Mouse (Mus musculus) neural tube, embryonic 10.5 days (tissue): ENCODE data around the gene Ltn1.

Source experiments
- DNase-seq: peaks from one replicate; pipeline ENCODE4 v3.0.0-alpha.2; 2017; ENCODE audit warnings: low spot score; ENCODE audit errors: extremely low spot score

Ltn1 gene

DNA sequence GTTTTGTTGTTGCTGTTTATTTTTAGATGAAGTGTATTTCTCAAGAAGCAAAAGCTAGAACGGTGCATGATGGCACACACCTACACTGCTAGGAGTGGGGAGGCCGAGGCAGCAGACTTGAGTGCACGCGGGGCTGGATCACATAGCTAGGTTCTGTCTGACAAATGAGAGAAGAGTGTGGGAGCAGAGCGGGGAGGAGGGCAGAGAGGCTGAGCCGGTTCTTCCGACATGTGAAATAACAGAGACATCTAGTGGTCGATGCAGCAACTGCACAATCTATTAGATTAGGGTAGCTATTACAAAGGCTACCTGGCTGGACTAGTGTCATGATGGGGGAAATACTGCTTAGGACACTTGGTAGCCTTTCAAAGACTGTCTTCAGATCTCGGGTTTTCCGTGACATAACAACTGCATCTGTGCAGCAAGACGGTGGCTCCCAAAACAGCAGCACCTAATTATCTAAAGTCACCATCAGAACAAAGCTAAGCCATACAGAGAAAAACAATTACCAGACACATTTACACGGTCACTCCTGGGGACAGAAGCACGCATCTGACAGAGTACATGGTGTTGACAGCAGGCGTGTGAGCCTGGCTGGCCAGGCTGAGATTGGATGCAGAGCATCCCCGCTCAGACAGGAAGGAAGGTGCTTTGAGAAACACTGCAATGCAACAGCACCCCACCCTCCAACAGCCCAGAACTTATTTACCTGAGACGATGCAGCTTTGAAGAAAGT is 38.4 kb downstream of the Ltn1 start:
- peak; percentile 47 for DNase-seq

DNA sequence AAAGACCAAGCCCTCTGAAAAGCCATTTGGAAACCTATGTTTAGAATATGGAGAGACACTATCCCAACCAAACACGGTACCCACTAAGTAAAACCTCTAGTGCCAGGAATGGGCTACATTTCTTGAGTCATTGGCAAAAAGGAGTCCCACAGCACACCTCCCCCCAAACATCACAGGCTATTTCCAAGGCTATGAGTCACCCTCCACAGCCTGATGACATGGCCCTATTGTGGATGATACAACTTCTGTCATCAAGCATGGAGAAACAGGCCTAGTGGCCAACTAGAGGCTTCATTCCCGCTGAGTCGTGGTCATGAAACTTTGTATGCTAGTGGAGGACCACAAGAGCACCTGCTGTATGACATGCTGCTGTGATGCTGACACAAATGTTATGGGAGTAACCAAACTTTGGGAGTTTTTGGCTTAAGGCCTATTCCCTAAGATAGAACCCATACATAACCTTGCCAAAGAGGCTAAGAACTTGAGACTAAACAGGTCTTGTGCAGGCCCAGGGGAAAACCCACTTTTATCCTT is 44.9 kb downstream of the Ltn1 start:
- DNase-seq: no peak

DNA sequence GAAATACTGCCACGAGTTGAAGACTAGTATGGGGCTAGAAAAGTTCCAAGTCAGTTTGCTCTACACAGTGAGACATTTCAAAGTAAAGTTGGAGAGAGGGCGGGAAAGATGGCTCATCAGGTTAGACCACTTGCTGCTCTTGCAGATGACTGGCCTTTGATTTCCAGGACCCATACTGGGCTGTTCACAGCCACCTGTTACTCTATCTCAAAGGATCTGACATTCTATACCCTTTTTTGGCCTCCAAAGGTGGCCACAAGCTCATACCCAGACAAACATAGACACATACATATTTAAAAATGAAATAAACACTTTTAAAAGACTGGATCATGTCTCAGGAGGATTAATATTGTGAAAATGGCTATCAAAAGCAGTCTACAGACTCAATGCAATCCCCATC is 48.0 kb downstream of the Ltn1 start:
- no peak for DNase-seq

DNA sequence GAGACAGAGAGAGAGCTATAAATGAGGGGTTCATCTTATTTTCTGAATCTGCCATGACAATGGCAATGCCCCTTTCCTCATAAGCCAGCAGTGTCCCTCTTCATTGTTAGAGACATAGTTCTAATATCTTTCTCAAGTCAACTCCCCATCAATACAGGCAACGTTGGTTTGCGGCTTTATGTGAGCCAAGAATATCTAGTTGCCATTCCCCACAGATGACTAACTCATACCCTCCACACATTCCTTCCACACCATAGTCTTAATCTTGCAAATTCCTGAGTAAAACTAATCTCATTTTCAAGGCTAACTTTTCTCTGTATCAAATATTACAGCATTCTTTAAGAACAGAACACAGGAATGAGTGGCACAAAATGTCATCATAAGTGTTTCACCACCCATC is 49.4 kb downstream of the Ltn1 start:
- DNase-seq: no peak

DNA sequence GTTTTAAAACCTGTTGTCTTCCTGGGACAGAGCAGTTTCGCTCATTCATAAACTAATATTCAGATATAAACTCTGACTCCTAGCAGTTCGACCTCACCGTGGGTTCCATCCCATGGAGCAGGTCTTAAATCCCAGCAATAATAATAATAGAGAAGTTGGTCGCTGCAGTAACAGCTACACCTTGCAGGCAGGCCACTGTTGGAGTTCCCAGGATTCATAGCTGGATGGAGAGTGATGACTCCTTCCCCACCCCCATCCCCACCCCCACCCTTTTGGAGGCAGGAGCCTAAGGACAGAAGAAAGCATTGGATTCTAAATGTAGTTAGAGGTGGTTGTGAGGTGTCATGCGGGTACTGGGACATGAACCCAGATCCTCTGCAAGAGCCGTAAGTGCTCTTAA is 66.0 kb downstream of the Ltn1 start:
- DNase-seq: no peak

DNA sequence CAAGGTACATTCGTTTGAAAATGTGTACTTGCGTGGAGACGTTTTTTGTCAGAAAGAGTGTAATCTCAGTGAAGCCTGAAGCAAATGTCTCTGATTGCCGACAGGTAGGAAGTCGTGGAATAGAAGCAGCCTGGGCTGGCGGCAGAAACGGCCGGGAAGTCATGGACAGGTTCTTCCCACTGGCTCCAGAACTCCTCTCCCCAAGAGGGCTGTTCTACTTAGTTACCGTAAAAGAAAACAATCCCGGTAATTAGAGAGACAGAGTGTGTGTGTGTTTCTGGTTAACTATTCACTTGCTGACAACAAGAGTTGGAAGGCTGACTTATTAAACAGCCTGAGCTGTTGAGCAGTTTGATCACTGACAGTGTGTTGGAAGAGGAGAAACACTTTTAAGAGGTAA is 66.4 kb downstream of the Ltn1 start:
- no peak for DNase-seq

DNA sequence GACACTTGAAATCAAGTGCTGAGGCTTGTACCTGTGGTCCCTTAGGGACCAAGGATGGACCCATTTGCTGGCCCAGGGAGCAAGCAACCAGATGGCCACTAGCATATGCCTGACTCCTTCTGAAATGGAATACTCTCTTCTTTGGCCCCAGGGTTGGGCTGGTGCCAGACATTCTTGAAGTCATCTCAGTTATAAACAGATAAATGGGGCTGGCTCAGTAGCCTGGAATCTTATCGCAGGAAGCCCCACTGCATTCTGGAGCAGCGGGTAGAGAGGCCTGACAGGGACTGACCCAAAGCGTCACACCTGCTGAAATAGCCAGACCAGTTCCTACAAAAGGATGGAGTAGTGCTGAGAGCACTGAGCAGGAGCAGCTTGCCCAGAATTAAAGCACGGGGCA is 68.2 kb downstream of the Ltn1 start:
- DNase-seq: no peak

DNA sequence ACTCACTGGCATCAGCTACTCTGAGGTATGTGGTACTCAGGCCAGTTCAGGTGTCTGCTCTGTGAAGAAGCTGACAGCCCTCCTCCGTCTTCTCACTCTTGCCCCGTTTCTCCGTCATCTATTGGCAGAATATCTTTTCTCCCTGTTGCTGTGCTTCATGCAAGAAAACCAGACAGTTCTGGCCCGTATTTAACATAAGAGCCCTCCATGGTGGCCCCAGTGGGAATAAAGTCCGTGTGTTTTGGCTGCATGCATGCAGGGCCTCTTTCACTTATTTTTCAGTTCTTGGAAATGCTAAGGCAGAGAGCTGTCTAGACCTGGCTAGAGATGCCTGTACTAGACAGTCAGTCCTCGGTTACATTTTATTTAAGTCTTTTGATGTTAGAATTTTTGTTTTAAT is 72.3 kb downstream of the Ltn1 start:
- DNase-seq: no peak

DNA sequence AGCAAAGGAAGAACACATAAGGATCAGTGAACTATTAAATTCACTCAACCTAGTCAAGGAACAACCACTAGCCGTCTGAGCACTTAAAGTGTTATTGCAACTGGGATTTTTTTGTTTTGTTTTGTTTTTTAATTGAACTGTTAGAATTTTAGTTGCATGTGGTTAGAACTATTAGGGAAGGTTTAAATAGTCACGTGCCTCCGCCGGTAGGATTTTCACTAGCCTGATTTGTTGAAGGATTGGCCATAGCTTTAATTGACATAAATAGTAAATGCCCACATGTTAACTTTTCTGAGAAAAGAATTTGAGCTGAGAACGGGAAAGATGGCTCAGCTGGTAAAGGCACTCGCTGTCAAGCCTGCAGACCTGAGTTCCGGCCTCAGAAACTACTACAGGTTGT is 77.7 kb downstream of the Ltn1 start:
- no peak for DNase-seq

DNA sequence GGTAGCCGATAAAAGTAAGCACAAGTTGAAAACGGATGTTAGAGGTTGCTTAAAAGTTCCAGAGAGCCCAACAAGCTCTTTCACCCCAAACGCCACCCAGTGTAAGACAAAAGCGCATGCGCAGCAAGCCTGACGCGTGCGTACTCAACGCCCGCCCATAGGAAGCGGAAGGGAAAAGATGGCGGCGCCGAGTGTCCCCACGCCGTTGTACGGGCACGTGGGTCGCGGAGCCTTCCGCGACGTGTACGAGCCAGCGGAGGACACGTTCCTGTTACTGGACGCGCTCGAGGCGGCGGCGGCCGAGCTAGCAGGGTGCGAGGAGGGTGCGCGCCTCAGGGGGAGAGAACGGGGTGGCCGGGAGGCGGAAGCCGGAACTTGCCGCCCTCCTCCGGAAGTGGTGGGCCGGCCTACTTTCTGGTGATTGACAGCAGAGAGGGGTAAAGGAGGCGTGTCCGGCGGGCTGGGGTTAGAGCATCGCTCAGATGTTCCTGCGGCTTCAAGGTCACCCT is 78.3 kb downstream of the Ltn1 start, which contains the start of gene N6amt1:
Gene N6amt1 (plus strand): TSS at position 111 of the 509 bp plus-strand sequence.
- peak; percentile 97 for DNase-seq

DNA sequence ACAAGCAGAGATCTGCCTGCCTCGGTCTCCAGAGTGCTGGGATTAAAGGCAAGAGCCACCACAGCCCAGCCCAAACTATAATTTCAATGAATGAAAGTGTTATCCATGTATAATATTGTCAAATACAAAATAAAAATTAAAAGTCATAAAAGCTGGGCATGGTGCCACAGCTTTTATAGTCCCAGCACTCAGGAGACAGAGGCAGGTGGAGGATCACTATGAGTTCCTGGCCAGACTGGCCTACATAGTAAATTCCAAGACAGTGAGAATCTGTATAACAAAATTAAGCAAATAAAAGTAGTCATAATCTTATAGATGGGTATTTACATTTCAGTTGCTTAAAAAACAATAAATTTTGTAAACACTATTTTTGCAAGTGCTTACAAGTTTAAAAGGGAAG is 78.8 kb downstream of the Ltn1 start:
- DNase-seq: no peak

DNA sequence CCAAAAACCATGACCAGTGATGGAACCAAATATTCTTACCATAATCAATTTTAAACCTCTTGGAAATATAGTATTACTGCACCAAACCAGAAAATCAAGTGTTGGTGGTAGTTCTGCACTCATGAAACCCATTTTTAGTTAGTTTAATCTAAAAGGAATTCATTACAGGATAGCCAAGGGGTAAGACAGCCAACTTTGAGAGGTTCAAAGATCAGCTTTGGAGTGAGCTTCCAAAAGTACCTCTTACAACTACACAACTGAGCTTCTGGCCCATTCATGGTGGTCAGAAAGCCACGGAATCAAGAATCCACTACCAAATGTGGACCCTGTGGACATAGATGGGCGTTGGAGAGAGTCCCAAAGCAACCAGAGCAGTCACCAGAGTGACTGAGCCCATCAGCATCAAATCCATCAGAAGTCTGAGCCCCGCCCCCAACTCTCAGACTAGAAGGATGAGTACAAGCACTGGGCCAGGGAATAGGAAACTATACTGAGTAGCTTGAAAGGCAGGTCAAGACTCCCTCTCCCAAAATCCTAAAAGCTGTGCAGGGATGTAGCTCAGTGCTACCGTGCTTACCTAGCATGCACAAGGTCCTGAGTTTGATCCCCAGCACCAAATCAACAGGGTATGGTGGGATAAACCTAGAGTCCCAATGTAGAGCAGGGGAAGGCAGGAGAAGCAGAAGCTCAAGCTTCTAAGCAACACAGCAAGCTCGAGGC is 80.9 kb downstream of the Ltn1 start:
- no peak for DNase-seq

DNA sequence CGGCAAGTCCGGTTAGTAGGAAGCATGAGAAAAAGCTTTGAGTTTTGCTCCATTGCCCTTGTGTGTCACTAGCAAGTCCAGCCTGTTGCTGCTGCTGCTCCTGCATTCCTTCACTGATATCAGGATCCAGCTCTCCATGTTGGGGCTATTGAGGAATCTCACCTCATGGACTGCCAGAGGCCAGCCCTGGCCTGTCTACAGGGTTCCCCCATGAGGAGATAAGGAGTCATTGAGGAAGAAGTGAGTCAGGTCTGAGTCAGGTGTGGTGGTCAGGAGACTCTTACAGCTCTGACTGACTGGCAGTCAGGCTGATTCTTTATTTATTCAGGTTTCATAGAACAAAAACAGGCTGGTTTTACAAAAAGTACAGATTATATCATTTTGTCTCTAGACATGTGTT is 84.3 kb downstream of the Ltn1 start:
- DNase-seq: no peak

DNA sequence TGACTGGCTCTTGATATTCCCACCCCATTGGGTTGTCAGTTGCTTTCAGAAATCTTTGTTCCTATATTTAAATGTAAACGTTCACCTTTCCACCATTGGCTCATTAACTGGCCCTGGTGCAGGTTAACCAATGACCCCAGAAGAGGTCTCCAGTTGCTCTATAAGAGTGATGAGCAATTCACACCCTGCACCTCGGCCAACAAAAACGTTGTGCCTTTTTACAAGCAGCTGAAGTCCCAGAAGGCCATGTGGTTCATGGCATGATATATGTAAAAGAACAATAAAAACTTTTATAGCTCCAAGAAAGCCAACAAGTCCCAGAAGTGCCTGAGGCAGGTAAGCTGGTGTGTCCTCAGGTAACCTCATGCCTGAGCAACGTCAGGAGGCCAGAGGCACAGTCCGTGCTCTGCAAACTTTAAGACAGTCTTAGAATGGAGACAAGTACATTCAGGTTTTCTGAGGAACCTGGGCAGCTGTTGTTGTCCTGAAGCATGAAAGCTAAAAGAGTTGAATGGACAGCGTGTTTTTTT is 91.3 kb downstream of the Ltn1 start:
- DNase-seq: no peak

DNA sequence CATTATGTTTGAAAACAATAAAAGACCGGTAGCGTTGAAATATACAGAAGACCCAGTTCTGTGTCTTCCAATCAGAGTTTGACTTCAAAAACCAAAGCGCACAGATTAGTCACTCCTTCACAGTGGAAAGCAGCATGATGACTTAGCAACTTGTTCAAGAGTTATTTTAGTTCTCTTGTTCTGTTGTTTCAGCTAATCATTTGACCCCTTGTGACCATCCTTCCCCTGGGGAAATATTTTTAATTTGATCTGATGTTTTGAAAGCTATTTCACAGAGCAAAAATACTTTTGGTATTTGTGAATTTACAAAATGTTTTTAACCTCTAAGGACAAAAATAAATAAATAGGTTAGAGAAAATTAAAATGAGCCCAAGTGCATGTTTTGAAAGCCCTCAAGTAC is 97.7 kb downstream of the Ltn1 start:
- DNase-seq: no peak

DNA sequence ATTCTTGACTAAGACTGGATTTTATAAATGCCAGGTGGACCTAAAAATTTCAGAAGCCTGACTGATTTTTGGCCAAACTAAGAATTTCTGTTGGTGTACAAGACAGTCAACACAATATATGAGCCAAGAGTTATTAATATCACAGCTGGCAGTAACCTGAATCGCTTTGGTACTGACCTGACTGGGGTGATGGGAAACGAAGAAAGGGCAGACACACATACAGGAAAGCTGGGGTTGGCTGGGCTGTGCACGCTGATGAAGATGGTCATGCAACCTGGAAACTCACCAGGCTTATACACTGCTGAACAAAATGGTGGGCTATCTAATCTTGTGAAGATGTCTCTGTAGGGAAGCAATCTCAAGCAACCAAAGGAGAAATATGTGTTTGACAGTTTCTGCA is 102.4 kb downstream of the Ltn1 start:
- DNase-seq: no peak
